Mouse (Mus musculus) CD4-positive naive resting alpha-beta T cell, adult 76 days (primary cell): ENCODE results near the gene Mrpl27. TPM values are rescaled to one million over a fixed set of nuclear protein-coding genes. Genes with fewer than 3 reads are reported as not detected.

Experiments used
- total RNA-seq: library from RNA; stranded (reverse); gene quantifications from one replicate; pipeline ENCODE4 v1.2.4, GENCODE M21; 2023

The Mrpl27 gene
- total RNA-seq: 22.6 TPM

GRCm38 (mm10) chr11:94653663-94654436 lies at the start of gene Mrpl27, which contains the start of gene Eme1:
Gene Mrpl27 (plus strand): TSS chr11:94653767.
Gene Eme1 (minus strand): TSS chr11:94653964.

GRCm38 (mm10) chr11:94629199-94629883 lies 24.2 kb upstream of the Mrpl27 start, which contains the start of gene Lrrc59:
Gene Lrrc59 (plus strand): TSS chr11:94629767.

GRCm38 (mm10) chr11:94676754-94677606 lies 23.4 kb downstream of the Mrpl27 start, which contains the start of gene Xylt2:
Gene Xylt2 (minus strand): TSS chr11:94677515.

GRCm38 (mm10) chr11:94704472-94704871 lies 50.9 kb downstream of the Mrpl27 start, which contains the start of gene Gm11541:
Gene Gm11541 (minus strand): TSS chr11:94704499.

Other genes with a start within 250 kb of the Mrpl27 start
- not detected for gene Cacna1g, start 179.6 kb upstream of the Mrpl27 start, total RNA-seq
- not detected for gene Spata20, start 167.6 kb upstream of the Mrpl27 start, total RNA-seq
- gene Epn3, start 153.8 kb upstream of the Mrpl27 start, total RNA-seq: not detected
- not detected for gene Mycbpap, start 132.0 kb upstream of the Mrpl27 start, total RNA-seq
- 4.3 TPM for gene Rsad1, start 104.5 kb upstream of the Mrpl27 start, total RNA-seq
- gene Chad, start 88.7 kb upstream of the Mrpl27 start, total RNA-seq: not detected
- 16.8 TPM for gene Acsf2, start 51.9 kb upstream of the Mrpl27 start, total RNA-seq
- 54.0 TPM for gene Lrrc59, start 24.0 kb upstream of the Mrpl27 start, total RNA-seq
- 1.5 TPM for gene Eme1, start 197 bp downstream of the Mrpl27 start, total RNA-seq
- gene Xylt2, start 23.7 kb downstream of the Mrpl27 start, total RNA-seq: 48.9 TPM
- not detected for gene Gm11541, start 50.7 kb downstream of the Mrpl27 start, total RNA-seq
- not detected for gene Cdc34b, start 88.0 kb downstream of the Mrpl27 start, total RNA-seq
- not detected for gene Tmem92, start 128.9 kb downstream of the Mrpl27 start, total RNA-seq